Mouse (Mus musculus) heart, adult 2 months (tissue): ENCODE data around the gene Arih1. TPM values are rescaled to one million over a fixed set of nuclear protein-coding genes. Genes with fewer than 3 reads are reported as not detected.

ENCODE experiments used
- DNase-seq, 2 experiments: peaks; one replicate each; pipeline ENCODE4 v3.0.0; 2021
- H3K27ac ChIP-seq: fragments of 200-600 bp; 2 replicates; pipeline ENCODE4 v1.8.1; 2022
- H3K27me3 ChIP-seq: fragments of 200-500 bp; 2 replicates; pipeline ENCODE4 v1.6.1; 2012; ENCODE audit warnings: mild to moderate bottlenecking, low read length, inconsistent platforms, mixed read lengths; ENCODE audit not compliant: control insufficient read depth, insufficient read depth
- H3K36me3 ChIP-seq: fragments of 200-500 bp; 2 replicates; pipeline ENCODE4 v1.6.1; 2012; ENCODE audit warnings: low read length, inconsistent platforms; ENCODE audit not compliant: control insufficient read depth, insufficient read depth
- H3K4me1 ChIP-seq: fragments of 200-500 bp; 2 replicates; pipeline ENCODE4 v1.6.1; 2011; ENCODE audit warnings: low read length; ENCODE audit not compliant: control insufficient read depth, insufficient read depth
- H3K4me3 ChIP-seq: fragments of 200-600 bp; 2 replicates; pipeline ENCODE4 v1.8.1; 2022
- H3K79me2 ChIP-seq: fragments of 200-500 bp; replicated peaks from 2 replicates; pipeline ENCODE4 v1.6.1; 2012; ENCODE audit warnings: mild to moderate bottlenecking, inconsistent platforms, low read length, moderate library complexity, mixed read lengths; ENCODE audit not compliant: control insufficient read depth, insufficient read depth
- H3K9ac ChIP-seq: fragments of 200-500 bp; 2 replicates; pipeline ENCODE4 v1.6.1; 2012; ENCODE audit warnings: low read depth, mild to moderate bottlenecking, control low read depth, inconsistent platforms, low read length, mixed read lengths
- CTCF ChIP-seq: fragments of 200-600 bp; IDR thresholded peaks from 2 replicates; pipeline ENCODE4 v1.8.1; 2022; ENCODE audit warnings: antibody characterized with exemption, mild to moderate bottlenecking, moderate library complexity
- EP300 ChIP-seq: fragments of 200-500 bp; IDR thresholded peaks from 2 replicates; pipeline ENCODE4 v1.6.1; 2011; ENCODE audit warnings: low read depth, low read length, control low read depth; ENCODE audit not compliant: insufficient read depth
- POLR2A ChIP-seq: fragments of 200-500 bp; IDR thresholded peaks from 2 replicates; pipeline ENCODE4 v1.6.1; 2011; ENCODE audit warnings: mild to moderate bottlenecking, low read depth, low read length, control low read depth; ENCODE audit not compliant: insufficient read depth
- WGBS: fragments of 180-500 bp; shearing (Covaris S2); methylation state at CpG from one replicate; pipeline ENCODE4 v1.1.7; 2018; 5-methylcytosine and 5-hydroxymethylcytosine counted together
- intact Hi-C: fragments of 180-260 bp; cut with DNase I; formaldehyde crosslinking; loops from one replicate; pipeline ENCODE4 v1.15.1; 2025
- polyA plus RNA-seq: library from polyadenylated mRNA; depleted of rRNA; stranded (reverse); fragments of >200 nt; gene quantifications from 2 replicates; pipeline ENCODE4 v1.2.3, GENCODE M21; 2012
- total RNA-seq, 2 experiments: library from RNA; stranded (reverse); gene quantifications; 2 replicates each; pipeline ENCODE4 v1.2.3; 2021

The Arih1 gene
- total and polyA plus RNA-seq, 3 experiments = 15.8 to 88.7 (median 79.2) TPM

DNA sequence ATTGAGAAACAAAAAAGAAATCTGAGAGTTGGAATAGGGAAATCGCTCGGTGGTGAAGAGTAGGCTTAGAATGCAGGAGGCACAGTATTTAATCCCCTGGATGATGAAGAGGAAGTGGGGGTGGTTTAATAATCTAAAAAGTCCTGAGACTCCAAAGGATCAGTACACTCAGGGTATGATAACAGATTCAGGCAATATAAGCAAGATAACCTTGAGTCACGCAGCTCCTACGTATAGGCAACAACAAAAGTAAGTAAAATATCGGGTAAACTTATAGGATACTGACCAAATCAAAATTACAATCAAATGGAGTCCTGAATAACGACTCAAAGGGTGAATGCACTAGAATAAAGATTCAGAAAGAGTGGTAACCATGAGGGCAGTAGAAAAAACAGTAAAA, 65.9 kb downstream of the Arih1 start:
- no peak for DNase-seq
- Histone ChIP-seq H3K27me3 (no peaks in the 10 kb centered on the region), H3K79me2 (peaks cover 2% of the 10 kb centered on the region; the same call in 1 of the 2 replicates), H3K9ac (no peak overlapping the region), H3K4me1 (no peaks in the 10 kb centered on the region), H3K27ac (no peak overlapping the region), H3K4me3 (no peak overlapping the region), H3K36me3 (no peaks in the 10 kb centered on the region)
- intact Hi-C loops = loop anchor here (10.0 kb wide), 1 partner anchor 64 kb away; the partner anchor contains the start of gene Arih1
- 78% methylated on average over 6 of the region's 6 CpGs for WGBS
- TF ChIP-seq POLR2A (no peak), CTCF (no peak), EP300 (no peak)

DNA sequence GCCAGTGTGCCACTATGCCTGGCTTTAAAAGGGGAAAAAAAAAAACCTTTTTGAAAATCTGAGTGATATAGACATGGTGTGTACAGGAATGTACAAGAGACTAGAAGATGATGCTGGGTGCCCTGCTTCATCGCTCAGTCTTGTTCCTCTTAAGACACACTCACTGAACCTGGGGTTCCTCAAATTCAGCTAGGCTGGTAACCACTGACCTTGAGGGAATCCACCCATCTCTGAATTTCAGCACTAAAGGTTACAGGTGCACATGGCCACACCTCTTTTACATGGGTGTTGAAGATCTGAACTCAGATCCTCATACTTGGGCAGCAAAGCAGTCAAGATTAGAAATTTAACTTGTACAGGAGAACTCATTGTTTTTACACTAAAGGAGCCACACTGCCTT, 79.1 kb downstream of the Arih1 start:
- DNase-seq = no peak
- Histone ChIP-seq H3K4me1 (no peaks in the 10 kb centered on the region; the same call in 1 of the 2 replicates), H3K27me3 (no peaks in the 10 kb centered on the region), H3K79me2 (no peaks in the 10 kb centered on the region), H3K27ac (no peak overlapping the region), H3K9ac (no peak overlapping the region), H3K36me3 (peaks cover 10% of the 10 kb centered on the region), H3K4me3 (no peak overlapping the region)
- intact Hi-C loops = no loop called here
- TF ChIP-seq POLR2A = no peak
- no peak for TF ChIP-seq CTCF
- no peak for TF ChIP-seq EP300
- WGBS = 100% methylated on average over 1 of the region's 1 CpGs

DNA sequence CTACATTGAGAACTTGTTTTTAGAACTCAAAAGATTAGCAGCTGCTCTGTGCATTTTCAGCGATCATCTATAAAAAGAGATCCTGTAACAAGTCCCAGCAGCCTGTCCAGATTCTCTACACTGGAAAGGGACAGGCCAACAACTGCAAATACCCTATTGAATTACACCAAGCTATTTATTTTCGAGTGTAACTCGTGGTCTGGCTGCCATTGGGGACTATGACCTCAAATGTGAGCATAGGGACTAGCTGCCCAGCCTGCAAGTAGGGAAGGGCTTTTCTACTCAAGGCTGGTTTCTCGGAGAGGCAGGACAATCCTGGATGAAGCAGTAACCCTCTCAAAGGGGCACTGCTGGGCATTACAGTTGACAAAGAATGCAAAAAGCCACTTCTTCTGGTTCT, 97.3 kb downstream of the Arih1 start:
- Histone ChIP-seq H3K4me1 (peaks cover 2% of the 10 kb centered on the region), H3K27ac (no peak overlapping the region), H3K4me3 (no peak overlapping the region), H3K79me2 (no peaks in the 10 kb centered on the region), H3K9ac (no peak overlapping the region), H3K27me3 (no peaks in the 10 kb centered on the region), H3K36me3 (peaks cover 19% of the 10 kb centered on the region)
- TF ChIP-seq CTCF (no peak), POLR2A (no peak), EP300 (no peak)
- DNase-seq = peak in 1 of 2 experiments; percentile 11
- intact Hi-C loops = no loop called here
- WGBS = 78% methylated on average over 4 of the region's 4 CpGs

DNA sequence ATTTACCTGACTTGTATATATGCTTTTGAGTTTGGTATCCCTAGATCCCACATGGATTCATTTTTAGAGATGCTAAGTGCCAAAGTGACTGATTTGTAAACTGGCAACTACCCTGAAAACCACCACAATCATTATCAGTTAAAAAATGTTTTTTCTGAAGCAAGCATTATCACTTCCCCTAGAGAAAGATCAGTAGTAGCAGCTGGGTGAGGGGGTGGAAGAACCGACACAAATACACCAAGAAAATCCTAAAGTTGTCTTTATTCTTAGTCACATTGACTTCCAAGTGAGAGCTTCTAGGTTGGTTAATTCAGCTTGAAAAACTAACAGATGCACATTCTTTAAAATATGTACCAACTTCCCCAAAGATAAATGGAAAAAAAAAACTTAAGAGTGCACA, 98.1 kb downstream of the Arih1 start:
- no peak overlapping the region for H3K9ac ChIP-seq
- H3K4me3 ChIP-seq = no peak overlapping the region
- H3K27ac ChIP-seq = no peak overlapping the region
- TF ChIP-seq CTCF (no peak), POLR2A (no peak), EP300 (no peak)
- DNase-seq = no peak
- H3K79me2 ChIP-seq = no peaks in the 10 kb centered on the region
- H3K27me3 ChIP-seq = no peaks in the 10 kb centered on the region
- peaks cover 19% of the 10 kb centered on the region for H3K36me3 ChIP-seq
- intact Hi-C loops = no loop called here
- WGBS = 79% methylated on average over 1 of the region's 1 CpGs
- H3K4me1 ChIP-seq = peaks cover 2% of the 10 kb centered on the region

DNA sequence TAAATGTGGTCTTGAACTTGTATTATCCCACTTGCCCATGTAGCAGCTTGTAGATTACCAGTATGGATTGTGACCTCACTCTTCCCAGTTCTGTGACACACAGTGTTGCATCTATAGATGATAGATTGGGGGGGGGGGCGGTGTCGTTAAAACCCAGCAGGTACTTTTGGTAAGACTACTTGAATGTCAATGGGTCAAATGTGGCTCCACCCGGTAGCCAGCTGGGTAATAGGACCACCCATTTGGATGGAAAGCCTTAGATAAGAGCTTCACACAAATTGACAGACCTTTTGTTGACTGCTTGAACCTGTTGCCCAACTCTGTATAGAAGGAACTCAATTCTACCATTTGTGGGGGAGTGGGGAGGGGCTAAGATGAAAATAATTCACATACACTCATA, 99.0 kb downstream of the Arih1 start:
- Histone ChIP-seq H3K79me2 (no peaks in the 10 kb centered on the region), H3K27me3 (no peaks in the 10 kb centered on the region), H3K9ac (no peak overlapping the region), H3K4me1 (peaks cover 2% of the 10 kb centered on the region), H3K27ac (no peak overlapping the region), H3K36me3 (peaks cover 12% of the 10 kb centered on the region), H3K4me3 (no peak overlapping the region)
- 67% methylated on average over 3 of the region's 3 CpGs for WGBS
- DNase-seq = no peak
- TF ChIP-seq CTCF (no peak), EP300 (no peak), POLR2A (no peak)
- intact Hi-C loops = no loop called here

DNA sequence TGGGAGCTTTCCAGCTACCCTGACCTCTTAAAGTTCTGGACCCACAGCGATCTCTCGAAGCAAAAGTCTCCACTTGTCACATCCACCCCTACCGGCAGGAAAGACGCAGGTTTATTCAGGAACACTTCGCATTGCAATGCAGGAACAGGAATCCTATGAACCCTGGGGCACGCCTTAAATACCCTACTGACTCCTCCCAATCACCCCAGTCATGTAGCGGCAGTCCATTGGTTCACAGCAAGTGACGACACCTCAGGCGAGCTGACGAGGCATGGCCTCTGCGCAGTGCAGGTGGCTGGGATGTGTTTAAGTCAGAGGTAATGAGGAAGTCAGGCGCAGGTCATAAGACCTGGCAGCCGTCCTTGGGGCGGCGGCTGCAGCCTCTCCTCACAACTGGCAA, 110.8 kb downstream of the Arih1 start:
- no peak for DNase-seq
- H3K27ac ChIP-seq = no peak overlapping the region
- WGBS = 93% methylated on average over 15 of the region's 15 CpGs
- no peak for TF ChIP-seq POLR2A
- TF ChIP-seq EP300 = no peak
- no peak for TF ChIP-seq CTCF
- no peaks in the 10 kb centered on the region for H3K36me3 ChIP-seq
- H3K4me1 ChIP-seq = no peaks in the 10 kb centered on the region
- no peak overlapping the region for H3K9ac ChIP-seq
- H3K79me2 ChIP-seq = no peaks in the 10 kb centered on the region
- no peak overlapping the region for H3K4me3 ChIP-seq
- intact Hi-C loops = no loop called here
- no peaks in the 10 kb centered on the region for H3K27me3 ChIP-seq
